Mouse (Mus musculus) regulatory T cell (primary cell): ENCODE measurements around the gene Map4.

ENCODE experiments used
- in situ Hi-C: fragments of 300-600 bp; cut with MboI, MseI; formaldehyde crosslinking; loops from one replicate; pipeline ENCODE4 v1.15.1; 2025; ENCODE audit warnings: high pct_unique_total_duplicates

Gene Map4

GRCm38 (mm10) chr9:109985416-109985815, 54.2 kb downstream of the Map4 start:
- in situ Hi-C loops, result no loop called here

GRCm38 (mm10) chr9:109989084-109989483, 57.8 kb downstream of the Map4 start:
- in situ Hi-C loops, result no loop called here

GRCm38 (mm10) chr9:109997441-109997840, 66.2 kb downstream of the Map4 start:
- in situ Hi-C loops, result no loop called here

GRCm38 (mm10) chr9:110001946-110002345, 70.7 kb downstream of the Map4 start:
- in situ Hi-C loops, result no loop called here

GRCm38 (mm10) chr9:110002413-110002812, 71.2 kb downstream of the Map4 start:
- in situ Hi-C loops, result no loop called here

GRCm38 (mm10) chr9:110019224-110019623, 88.0 kb downstream of the Map4 start:
- in situ Hi-C loops, result no loop called here

- in situ Hi-C loops, result no loop called here
Observed at GRCm38 (mm10) chr9:110020405-110020804, 89.1 kb downstream of the Map4 start.

- in situ Hi-C loops, result no loop called here
Observed at GRCm38 (mm10) chr9:110021463-110021862, 90.2 kb downstream of the Map4 start.

GRCm38 (mm10) chr9:110022151-110022550, 90.9 kb downstream of the Map4 start:
- in situ Hi-C loops, result no loop called here

- in situ Hi-C loops, result no loop called here
Observed at GRCm38 (mm10) chr9:110035091-110035490, 103.8 kb downstream of the Map4 start.

GRCm38 (mm10) chr9:110037895-110038294, 106.6 kb downstream of the Map4 start:
- in situ Hi-C loops, result no loop called here

- in situ Hi-C loops, result no loop called here
Observed at GRCm38 (mm10) chr9:110038485-110038884, 107.2 kb downstream of the Map4 start.

- in situ Hi-C loops, result no loop called here
Observed at GRCm38 (mm10) chr9:110044373-110044772, 113.1 kb downstream of the Map4 start.

- in situ Hi-C loops, result no loop called here
Observed at GRCm38 (mm10) chr9:110045763-110046377, 114.6 kb downstream of the Map4 start.

GRCm38 (mm10) chr9:110047260-110047659, 116.0 kb downstream of the Map4 start:
- in situ Hi-C loops, result no loop called here

- in situ Hi-C loops, result no loop called here
Observed at GRCm38 (mm10) chr9:110047857-110048256, 116.6 kb downstream of the Map4 start.

GRCm38 (mm10) chr9:110051184-110051583, 119.9 kb downstream of the Map4 start:
- in situ Hi-C loops, result no loop called here

GRCm38 (mm10) chr9:110051869-110052661, 120.8 kb downstream of the Map4 start:
- in situ Hi-C loops, result no loop called here

- in situ Hi-C loops, result no loop called here
Observed at GRCm38 (mm10) chr9:110052951-110053304, 121.7 kb downstream of the Map4 start.

- in situ Hi-C loops, result no loop called here
Observed at GRCm38 (mm10) chr9:110053305-110054079, 122.2 kb downstream of the Map4 start.

- in situ Hi-C loops, result no loop called here
Observed at GRCm38 (mm10) chr9:110054080-110054421, 122.8 kb downstream of the Map4 start.

GRCm38 (mm10) chr9:110054781-110055180, 123.5 kb downstream of the Map4 start:
- in situ Hi-C loops, result no loop called here

- in situ Hi-C loops, result no loop called here
Observed at GRCm38 (mm10) chr9:110057200-110057599, 125.9 kb downstream of the Map4 start.
